Mouse (Mus musculus) stomach, postnatal 0 days (tissue): Measurements from ENCODE around the gene Insl5.

Source experiments
- CTCF ChIP-seq: IDR thresholded peaks from 2 replicates; pipeline ENCODE4 v1.5.1; 2016; ENCODE audit warnings: antibody characterized with exemption, low read depth, mild to moderate bottlenecking, moderate library complexity
- EP300 ChIP-seq: optimal IDR thresholded peaks from 2 replicates; pipeline ENCODE3; 2016; ENCODE audit warnings: antibody characterized with exemption

DNA sequence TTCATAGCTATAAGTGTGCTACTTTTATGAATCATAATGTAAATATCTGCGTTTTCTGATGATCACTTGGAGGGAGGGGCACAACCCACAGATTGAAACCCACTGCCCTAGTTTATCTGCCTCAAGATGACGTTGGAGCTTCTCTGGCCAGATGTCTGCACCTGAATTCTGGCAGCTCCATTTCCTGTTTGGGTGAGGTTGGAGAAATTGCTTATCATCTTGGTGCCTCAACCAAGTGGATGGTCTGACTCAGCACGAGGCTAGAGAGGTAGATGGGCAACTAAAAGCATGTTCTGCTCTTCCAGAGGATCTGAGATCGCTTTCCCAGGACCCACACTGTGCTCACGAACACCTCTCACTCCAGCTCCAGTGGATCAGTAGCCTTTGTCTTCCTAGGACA is 38.3 kb upstream of the Insl5 start:
- TF ChIP-seq CTCF (no peak), EP300 (no peak)
